Comparison of ENCODE assay signal across 22 mouse cellular contexts in genomic region chr4:43640076-43640475, GRCm38 (mm10). TPM values are rescaled to one million over a fixed set of nuclear protein-coding genes. Genes with fewer than 3 reads are reported as not detected.
DNase-seq lines count a peak whose midpoint lies in the region; TF ChIP-seq lines count a peak whose summit lies in the region.
"Had no signal": no experiment of that assay in that cellular context is flagged by ENCODE, and none has a peak within 500 bp of the region (broad histone marks: within the 10 kb centered on the region; RNA-seq: fewer than 3 reads in every experiment).

No protein-coding gene starts in this region.

- H3K4me3 ChIP-seq in left cerebral cortex, adult 2 months = no peak overlapping the region
- H3K4me3 ChIP-seq: heart, embryonic 13.5 days; hindbrain, embryonic 13.5 days; midbrain, embryonic 10.5 days; myocyte; stomach, embryonic 15.5 days had no signal

- TF ChIP-seq CTCF in left cerebral cortex, adult 2 months (IDR thresholded peaks at IDR 0.05) = no peak

- DNase-seq in heart, adult 11 months = peak; percentile 86
- no peak for DNase-seq in heart, postnatal 25 days (ENCODE audit: low spot score)
- peak; percentile 3 for DNase-seq in left cerebral cortex, adult 2 months (ENCODE audit: extremely low spot score in 1 of 2, low spot score in 2 of 2)
- no peak for DNase-seq in left cerebral cortex, adult 11 months (ENCODE audit: low spot score)
- peak; percentile 39 for DNase-seq in testis, postnatal 10 days (ENCODE audit: low spot score)
- DNase-seq in testis, postnatal 14 days (ENCODE audit: low spot score) = no peak
- no peak for DNase-seq in lung, postnatal 10 days
- DNase-seq: B cell, adult 2 months; cerebellum, postnatal 36 days; embryo, embryonic 11 days; gastrocnemius, postnatal 14 days; heart, adult 18-20 months; heart, postnatal 14 days; kidney, adult 18-20 months; kidney, postnatal 36 days; left cerebral cortex, postnatal 4 days; liver had no signal

- intact Hi-C loops in heart, postnatal 25 days (cut with DNase I) = no loop called here
- intact Hi-C loops in left cerebral cortex, adult 2 months (cut with DNase I) = no loop called here

- no peak overlapping the region for H3K27ac ChIP-seq in left cerebral cortex, adult 2 months
- H3K27ac ChIP-seq: heart, embryonic 13.5 days; hindbrain, embryonic 13.5 days; midbrain, embryonic 10.5 days; stomach, embryonic 15.5 days had no signal

RNA-seq across cellular contexts. Expression of gene Npr2, which starts 8.3 kb away (rescaled TPM):
- 10 to 100 TPM; 35.9 to 42.4 TPM for total RNA-seq in heart, postnatal 25 days (2021)
- 10 to 100 TPM; 60.9 to 62.0 TPM for total RNA-seq in left cerebral cortex, adult 2 months (2021)

RNA-seq across cellular contexts. Expression of gene Spag8, which starts 13.3 kb away (rescaled TPM):
- total RNA-seq in heart, postnatal 25 days (2021) = under 1 TPM; 0.21 to 0.31 TPM
- 1 to 10 TPM in 1 of 2 experiments, under 1 TPM in 1; 0.95 to 1.6 TPM for total RNA-seq in left cerebral cortex, adult 2 months (2021)
- total RNA-seq: gastrocnemius, postnatal 14 days; heart, adult 18-20 months had no signal

RNA-seq across cellular contexts. Expression of gene Hint2, which starts 16.2 kb away (rescaled TPM):
- total RNA-seq in heart, postnatal 25 days (2021) = 100 to 1,000 TPM; 138 to 147 TPM
- total RNA-seq in left cerebral cortex, adult 2 months (2021) = 10 to 100 TPM; 30.9 to 33.5 TPM

RNA-seq across cellular contexts. Expression of gene Tmem8b, which starts 28.7 kb away (rescaled TPM):
- total RNA-seq in heart, postnatal 25 days (2021) = 10 to 100 TPM; 15.8 to 16.9 TPM
- 10 to 100 TPM; 63.1 to 66.2 TPM for total RNA-seq in left cerebral cortex, adult 2 months (2021)

RNA-seq across cellular contexts. Expression of gene Fam221b, which starts 28.9 kb away (rescaled TPM):
- under 1 TPM; 0.20 to 0.26 TPM for total RNA-seq in heart, postnatal 25 days (2021)
- total RNA-seq in left cerebral cortex, adult 2 months (2021) = 1 to 10 TPM; 1.8 to 2.2 TPM

Comparison
In these comparisons a context has a peak if more than half of its experiments do, and no peak if none do; other contexts are left out.
1. DNase-seq: peak in heart, adult 11 months (single experiment), left cerebral cortex, adult 2 months (2 of 2) and testis, postnatal 10 days (single experiment); none in heart, postnatal 25 days (single experiment), left cerebral cortex, adult 11 months (single experiment), testis, postnatal 14 days (single experiment) and lung, postnatal 10 days (single experiment).
2. RNA of gene Hint2, which starts 16.2 kb away (total RNA-seq): 138 to 147 TPM in heart, postnatal 25 days; 30.9 to 33.5 TPM in left cerebral cortex, adult 2 months; every median in the first group is over 4 times any median in the second.